Mouse (Mus musculus) limb, embryonic 15.5 days (tissue): Measurements from ENCODE around the gene Tk1. TPM values are rescaled to one million over a fixed set of nuclear protein-coding genes. Genes with fewer than 3 reads are reported as not detected.

Experiments
- ATAC-seq: fragments of 200-750 bp; cut with Nextera tagmentation; 2 replicates; pipeline ENCODE4 v1.8.0; 2017; ENCODE audit warnings: low read depth, moderate TSS enrichment; ENCODE audit not compliant: insufficient number of reproducible peaks, low FRiP score, low TSS enrichment
- H3K27ac ChIP-seq: fragments of 300-500 bp; sonication (generic); 2 replicates; pipeline ENCODE4 v1.5.1; 2015; ENCODE audit warnings: moderate library complexity, mild to moderate bottlenecking, inconsistent platforms
- H3K27me3 ChIP-seq: fragments of 300-500 bp; sonication (generic); 2 replicates; pipeline ENCODE4 v1.6.1; 2015; ENCODE audit warnings: inconsistent platforms
- H3K36me3 ChIP-seq: fragments of 300-500 bp; sonication (generic); 2 replicates; pipeline ENCODE4 v1.6.1; 2015; ENCODE audit warnings: inconsistent platforms
- H3K4me1 ChIP-seq: fragments of 300-500 bp; sonication (generic); 2 replicates; pipeline ENCODE4 v1.6.1; 2015; ENCODE audit warnings: inconsistent platforms
- H3K4me2 ChIP-seq: fragments of 300-500 bp; sonication (generic); 2 replicates; pipeline ENCODE4 v1.6.1; 2015; ENCODE audit warnings: mild to moderate bottlenecking, inconsistent platforms
- H3K4me3 ChIP-seq: fragments of 300-500 bp; sonication (generic); 2 replicates; pipeline ENCODE4 v1.5.1; 2015; ENCODE audit warnings: mild to moderate bottlenecking, inconsistent platforms
- H3K9ac ChIP-seq: fragments of 300-500 bp; sonication (generic); 2 replicates; pipeline ENCODE4 v1.6.1; 2015; ENCODE audit warnings: inconsistent platforms
- H3K9me3 ChIP-seq: fragments of 300-500 bp; sonication (generic); 2 replicates; pipeline ENCODE4 v1.6.1; 2016; ENCODE audit warnings: inconsistent platforms
- WGBS: fragments of 180-500 bp; shearing (Covaris S2); methylation state at CpG from one replicate; pipeline ENCODE4 v1.1.7; 2015; 5-methylcytosine and 5-hydroxymethylcytosine counted together
- polyA plus RNA-seq: library from polyadenylated mRNA; unstranded; fragments of >200 nt; fragmentation: Nextera tagmentation; extraction: Ambion mirVana; gene quantifications from 2 replicates; pipeline ENCODE4 v1.2.1, GENCODE M21; 2015

Gene Tk1
- polyA plus RNA-seq, 1 experiment from 2014 or later, result 119 TPM

DNA sequence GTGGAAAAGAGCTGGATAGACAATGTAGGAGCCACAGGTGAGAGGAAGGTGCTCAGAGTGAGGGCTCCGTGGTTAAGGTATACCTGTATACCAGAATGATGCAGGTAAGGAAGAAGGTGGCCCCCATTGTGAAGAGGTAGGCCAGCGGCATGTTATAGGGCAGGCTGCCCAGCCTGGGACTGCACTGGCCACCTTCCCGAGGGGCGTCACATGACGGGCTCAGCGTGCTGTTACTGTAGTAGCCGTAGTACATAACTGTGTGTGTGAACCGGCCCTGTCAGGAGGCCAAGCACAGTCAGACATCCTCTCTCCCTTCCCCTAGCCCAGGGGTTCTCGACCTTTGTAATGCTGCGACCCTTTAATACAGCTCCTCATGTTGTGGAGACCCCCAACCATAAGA, 51.0 kb downstream of the Tk1 start:
- no peak for ATAC-seq
- H3K4me3 ChIP-seq, result no peak overlapping the region
- H3K4me1 ChIP-seq, result peaks cover 21% of the 10 kb centered on the region
- H3K27me3 ChIP-seq, result no peaks in the 10 kb centered on the region
- 93% methylated on average over 10 of the region's 10 CpGs for WGBS
- H3K4me2 ChIP-seq, result no peak overlapping the region
- H3K27ac ChIP-seq, result no peak overlapping the region
- H3K9ac ChIP-seq, result no peak overlapping the region
- peaks cover 48% of the 10 kb centered on the region for H3K36me3 ChIP-seq
- H3K9me3 ChIP-seq, result no peaks in the 10 kb centered on the region

DNA sequence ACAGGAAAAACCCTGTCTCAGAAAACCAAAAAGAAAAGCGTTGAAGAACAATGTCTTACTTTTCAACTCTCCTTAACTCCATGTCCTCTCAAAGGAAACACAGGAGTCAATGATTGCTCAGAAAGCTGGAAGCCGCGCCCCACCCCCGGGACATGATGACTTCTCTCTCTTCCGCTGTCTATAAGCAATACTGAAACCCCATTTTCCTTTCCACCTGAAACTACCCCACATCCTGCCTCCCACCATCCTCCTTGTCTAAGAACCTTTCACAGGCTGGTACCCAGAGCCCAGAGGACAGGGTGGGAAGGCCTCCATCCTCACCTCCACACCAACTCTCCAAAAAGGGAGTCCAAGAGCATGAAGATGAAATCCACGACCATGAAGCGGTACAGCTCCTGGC, 53.5 kb downstream of the Tk1 start:
- H3K9ac ChIP-seq, result no peak overlapping the region
- no peaks in the 10 kb centered on the region for H3K27me3 ChIP-seq
- H3K36me3 ChIP-seq, result peaks cover 45% of the 10 kb centered on the region
- H3K9me3 ChIP-seq, result no peaks in the 10 kb centered on the region
- H3K4me1 ChIP-seq, result 0 out of 2 replicates have a peak, but pooled peaks cover 4% of the 10 kb centered on the region
- no peak overlapping the region for H3K27ac ChIP-seq
- 90% methylated on average over 7 of the region's 7 CpGs for WGBS
- ATAC-seq, result no peak
- no peak overlapping the region for H3K4me3 ChIP-seq
- H3K4me2 ChIP-seq, result no peak overlapping the region

DNA sequence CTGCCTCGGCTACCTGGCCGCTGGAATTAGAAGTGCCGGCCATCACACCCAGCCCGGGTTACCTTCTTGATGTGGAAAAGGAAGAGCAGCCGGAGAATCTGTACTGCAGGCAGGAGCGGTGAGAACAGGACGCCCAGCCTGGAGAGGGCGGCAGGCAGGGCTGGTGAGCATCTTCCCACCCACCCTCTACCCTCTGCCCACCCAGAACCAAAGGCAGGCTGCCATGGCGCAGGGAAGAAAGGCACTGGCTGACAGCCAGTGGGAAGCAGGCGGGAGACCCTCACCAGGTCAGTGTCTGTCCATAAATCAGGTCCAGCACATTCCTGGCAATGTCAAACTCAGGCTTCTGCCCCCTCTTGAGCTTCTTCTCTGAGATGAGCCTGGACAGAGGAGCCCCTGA, 55.5 kb downstream of the Tk1 start:
- no peaks in the 10 kb centered on the region for H3K27me3 ChIP-seq
- H3K9ac ChIP-seq, result no peak overlapping the region
- peaks cover 54% of the 10 kb centered on the region for H3K36me3 ChIP-seq
- no peak for ATAC-seq
- no peak overlapping the region for H3K27ac ChIP-seq
- 80% methylated on average over 10 of the region's 10 CpGs for WGBS
- 0 out of 2 replicates have a peak, but pooled peaks cover 4% of the 10 kb centered on the region for H3K4me1 ChIP-seq
- H3K4me2 ChIP-seq, result no peak overlapping the region
- H3K9me3 ChIP-seq, result no peaks in the 10 kb centered on the region
- no peak overlapping the region for H3K4me3 ChIP-seq

DNA sequence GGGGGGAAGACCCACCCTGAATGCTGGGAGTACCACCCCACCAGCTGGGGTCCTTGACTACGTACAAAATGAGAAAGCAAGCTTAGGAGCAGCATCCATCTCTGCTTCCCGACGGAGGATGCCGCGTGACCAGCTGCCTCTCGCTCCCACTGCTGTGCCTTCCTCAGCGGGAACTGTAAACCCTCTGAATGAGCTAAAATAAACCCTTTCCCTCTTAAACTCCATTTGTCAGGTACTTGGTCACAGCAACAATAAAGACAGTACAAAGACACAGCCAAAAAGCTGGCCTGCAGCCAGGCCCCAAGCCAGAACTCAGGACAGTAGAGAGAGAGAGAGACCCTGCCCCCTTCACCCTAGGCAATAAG, 56.2 kb downstream of the Tk1 start:
- Histone ChIP-seq H3K4me2 (no peak overlapping the region), H3K27me3 (no peaks in the 10 kb centered on the region), H3K27ac (no peak overlapping the region), H3K4me3 (no peak overlapping the region), H3K9ac (no peak overlapping the region), H3K36me3 (peaks cover 54% of the 10 kb centered on the region), H3K9me3 (no peaks in the 10 kb centered on the region), H3K4me1 (0 out of 2 replicates have a peak, but pooled peaks cover 4% of the 10 kb centered on the region)
- ATAC-seq, result no peak
- WGBS, result 86% methylated on average over 7 of the region's 7 CpGs

DNA sequence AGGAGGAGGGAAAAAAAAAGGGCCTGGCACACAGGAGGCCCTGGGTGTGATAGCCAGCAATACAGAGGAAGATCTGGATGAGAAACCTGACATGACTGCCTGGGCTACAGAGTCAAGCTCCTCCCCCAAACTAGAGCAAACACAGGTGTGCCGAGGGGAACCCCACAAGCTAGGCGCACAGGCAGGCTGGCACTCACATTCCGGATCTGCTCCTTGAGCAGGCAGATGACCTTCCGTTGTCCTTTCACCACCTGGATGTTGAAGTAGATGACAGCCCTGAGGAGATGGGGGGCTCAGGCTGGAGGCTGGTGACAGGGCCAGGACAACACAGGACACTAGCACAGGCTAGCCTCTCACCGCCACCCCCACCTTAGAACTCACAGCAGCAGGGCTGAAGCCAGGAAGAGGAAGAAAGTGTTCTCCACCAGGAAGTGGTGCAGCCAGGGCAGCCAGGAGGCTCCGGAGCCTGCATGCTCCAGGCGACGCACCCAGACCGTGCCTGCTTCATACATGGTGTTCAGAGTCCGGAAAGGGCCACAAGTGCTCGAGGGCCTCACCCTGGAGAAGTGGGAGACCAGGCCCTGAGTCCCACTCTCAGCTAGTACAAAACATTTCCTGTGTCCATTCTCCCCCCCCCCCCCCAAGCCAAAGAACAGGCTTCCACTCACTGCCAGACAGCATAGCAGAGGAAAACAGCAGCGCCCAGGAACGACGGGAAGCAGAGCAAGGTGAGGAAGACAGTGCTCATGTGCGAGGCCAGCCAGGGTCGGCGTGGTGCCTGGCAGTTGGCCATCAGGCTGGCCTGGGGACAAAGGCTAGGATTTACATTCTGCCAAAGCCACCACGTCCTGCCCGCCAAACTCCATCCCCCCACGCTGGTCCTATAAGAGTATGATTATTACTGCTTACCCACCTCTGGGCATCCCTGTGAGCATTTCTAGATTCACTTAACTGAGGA, 56.9 kb downstream of the Tk1 start:
- ATAC-seq, result no peak
- Histone ChIP-seq H3K27me3 (no peaks in the 10 kb centered on the region), H3K9me3 (no peaks in the 10 kb centered on the region), H3K4me2 (no peak overlapping the region), H3K4me3 (no peak overlapping the region), H3K27ac (no peak overlapping the region), H3K9ac (no peak overlapping the region), H3K4me1 (0 out of 2 replicates have a peak, but pooled peaks cover 4% of the 10 kb centered on the region), H3K36me3 (peaks cover 56% of the 10 kb centered on the region)
- 79% methylated on average over 20 of the region's 20 CpGs for WGBS

DNA sequence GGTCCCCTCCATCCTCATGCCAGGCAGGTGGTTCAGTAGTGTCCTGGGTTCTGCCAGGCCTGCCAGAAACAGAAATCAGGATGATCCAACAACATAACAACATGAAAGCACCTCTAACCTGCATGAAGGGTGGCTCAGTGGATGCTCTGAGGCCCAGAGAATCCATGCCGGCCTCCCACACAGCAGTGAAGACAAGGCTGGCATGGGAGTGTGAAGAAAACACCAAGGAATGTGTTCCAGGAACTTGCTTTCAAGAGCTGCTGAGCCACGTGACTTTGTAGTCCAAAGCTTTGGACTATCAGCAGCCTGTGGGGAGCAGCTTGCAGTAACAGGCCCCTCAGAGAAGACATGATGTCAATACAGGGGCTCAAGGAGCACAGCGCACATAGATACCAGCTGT, 59.6 kb downstream of the Tk1 start:
- Histone ChIP-seq H3K36me3 (peaks cover 54% of the 10 kb centered on the region), H3K27me3 (no peaks in the 10 kb centered on the region), H3K4me2 (no peak overlapping the region), H3K4me1 (0 out of 2 replicates have a peak, but pooled peaks cover 4% of the 10 kb centered on the region), H3K9ac (no peak overlapping the region), H3K9me3 (no peaks in the 10 kb centered on the region), H3K27ac (no peak overlapping the region), H3K4me3 (no peak overlapping the region)
- whole genome bisulfite sequencing, result 86% methylated on average over 3 of the region's 3 CpGs
- ATAC-seq, result no peak

Other genes starting within 250 kb of the Tk1 start
- gene Tnrc6c, start 171.8 kb downstream of the Tk1 start, polyA plus RNA-seq, result 13.2 and 15.4 TPM in 2 replicates
- 1.2 and 2.0 TPM in 2 replicates for gene Tmc8, start 44.0 kb downstream of the Tk1 start, polyA plus RNA-seq
- gene Tmc6, start 43.9 kb downstream of the Tk1 start, polyA plus RNA-seq, result 24.5 and 25.9 TPM in 2 replicates
- 0.55 TPM in 1 of 2 replicates, not detected in the other for gene 6030468B19Rik, start 28.4 kb downstream of the Tk1 start, polyA plus RNA-seq
- gene Gm20708, start 16.4 kb downstream of the Tk1 start, polyA plus RNA-seq, result 0.50 and 0.71 TPM in 2 replicates
- 74.0 and 85.6 TPM in 2 replicates for gene Syngr2, start 16.4 kb downstream of the Tk1 start, polyA plus RNA-seq
- 4.6 and 4.9 TPM in 2 replicates for gene Afmid, start 168 bp downstream of the Tk1 start, polyA plus RNA-seq
- gene Birc5, start 23.2 kb upstream of the Tk1 start, polyA plus RNA-seq, result 240 and 254 TPM in 2 replicates
- not detected in 2 replicates for gene Tmem235, start 34.7 kb upstream of the Tk1 start, polyA plus RNA-seq
- gene Tha1, start 47.4 kb upstream of the Tk1 start, polyA plus RNA-seq, result 3.5 and 4.1 TPM in 2 replicates
- gene Socs3, start 144.0 kb upstream of the Tk1 start, polyA plus RNA-seq, result 20.3 and 24.0 TPM in 2 replicates
- 35.5 and 37.8 TPM in 2 replicates for gene Pgs1, start 160.2 kb upstream of the Tk1 start, polyA plus RNA-seq